Mouse (Mus musculus) forebrain, embryonic 14.5 days (tissue): Measurements from ENCODE around the gene Clrn1. TPM values are rescaled to one million over a fixed set of nuclear protein-coding genes. Genes with fewer than 3 reads are reported as not detected.

ENCODE experiments used
- polyA plus RNA-seq: library from polyadenylated mRNA; unstranded; fragments of >200 nt; fragmentation: Nextera tagmentation; extraction: Ambion mirVana; gene quantifications from 2 replicates; pipeline ENCODE4 v1.2.1, GENCODE M21; 2014

The Clrn1 gene
- polyA plus RNA-seq, 1 experiment from 2014 or later, result 0.51 TPM

Other genes with a start within 250 kb of the Clrn1 start
- gene Erich6, start 248.1 kb downstream of the Clrn1 start, polyA plus RNA-seq, result 0.10 and 0.13 TPM in 2 replicates
- gene Siah2, start 192.9 kb downstream of the Clrn1 start, polyA plus RNA-seq, result 6.9 and 7.6 TPM in 2 replicates
- gene Mindy4b-ps, start 63.0 kb downstream of the Clrn1 start, polyA plus RNA-seq, result 0.13 TPM in 1 of 2 replicates, not detected in the other
- gene Med12l, start 120.5 kb upstream of the Clrn1 start, polyA plus RNA-seq, result 2.3 and 4.6 TPM in 2 replicates
- 0.18 and 0.25 TPM in 2 replicates for gene Gpr171, start 216.5 kb upstream of the Clrn1 start, polyA plus RNA-seq